Mouse (Mus musculus) forebrain, embryonic 10.5 days (tissue): ENCODE data around the gene Unc5b. TPM values are rescaled to one million over a fixed set of nuclear protein-coding genes. Genes with fewer than 3 reads are reported as not detected.

Experiments
- DNase-seq: peaks from one replicate; pipeline ENCODE4 v3.0.0-alpha.2; 2017; ENCODE audit warnings: low spot score; ENCODE audit errors: extremely low spot score
- H3K27ac ChIP-seq: fragments of 300-500 bp; sonication (generic); 2 replicates; pipeline ENCODE4 v1.5.1; 2016; ENCODE audit warnings: mild to moderate bottlenecking
- H3K27me3 ChIP-seq: fragments of 300-500 bp; sonication (generic); 2 replicates; pipeline ENCODE4 v1.6.1; 2016; ENCODE audit warnings: mild to moderate bottlenecking; ENCODE audit not compliant: poor library complexity, severe bottlenecking
- H3K36me3 ChIP-seq: fragments of 300-500 bp; sonication (generic); replicated peaks from 2 replicates; pipeline ENCODE4 v1.6.1; 2016; ENCODE audit warnings: mild to moderate bottlenecking, moderate library complexity
- H3K4me1 ChIP-seq: fragments of 300-500 bp; sonication (generic); 2 replicates; pipeline ENCODE4 v1.6.1; 2016
- H3K4me3 ChIP-seq: fragments of 300-500 bp; sonication (generic); 2 replicates; pipeline ENCODE4 v1.5.1; 2016; ENCODE audit warnings: mild to moderate bottlenecking, moderate library complexity
- H3K9me3 ChIP-seq: fragments of 300-500 bp; sonication (generic); 2 replicates; pipeline ENCODE4 v1.6.1; 2016; ENCODE audit warnings: mild to moderate bottlenecking, moderate library complexity
- WGBS: fragments of 180-500 bp; shearing (Covaris S2); methylation state at CpG from one replicate; pipeline ENCODE4 v1.1.7; 2016; 5-methylcytosine and 5-hydroxymethylcytosine counted together
- polyA plus RNA-seq: library from polyadenylated mRNA; unstranded; fragments of >200 nt; fragmentation: Nextera tagmentation; extraction: Ambion mirVana; gene quantifications from 2 replicates; pipeline ENCODE4 v1.2.1, GENCODE M21; 2016

The Unc5b gene
- polyA plus RNA-seq, 1 experiment from 2014 or later: 3.4 TPM

DNA sequence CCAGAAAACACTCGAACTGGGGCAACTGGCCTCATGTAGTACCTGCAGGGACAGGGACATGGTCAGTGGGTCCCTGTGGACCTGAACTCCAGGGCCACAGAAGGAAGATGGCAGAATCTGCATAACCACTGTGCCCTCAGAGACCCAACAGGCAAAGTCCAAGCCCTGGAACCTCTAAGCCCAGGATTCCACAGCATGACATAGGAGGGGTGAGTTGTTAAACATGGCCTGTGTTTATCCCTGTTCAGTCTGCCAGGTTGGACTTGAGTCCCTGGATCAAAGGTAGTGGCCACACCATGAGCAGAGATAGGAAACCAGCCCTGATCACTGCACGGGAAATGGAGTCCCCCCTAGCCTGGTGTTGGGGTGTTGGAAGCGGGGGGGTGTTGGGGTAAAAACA, 114.9 kb downstream of the Unc5b start:
- H3K27ac ChIP-seq: no peak overlapping the region
- DNase-seq: no peak
- H3K9me3 ChIP-seq: peaks cover 24% of the 10 kb centered on the region; the same call in 1 of the 2 replicates
- 0 out of 2 replicates have a peak, but pooled peaks cover 5% of the 10 kb centered on the region for H3K27me3 ChIP-seq
- peaks cover 6% of the 10 kb centered on the region; the same call in 1 of the 2 replicates for H3K4me1 ChIP-seq
- H3K4me3 ChIP-seq: no peak overlapping the region
- 91% methylated on average over 3 of the region's 3 CpGs for WGBS
- H3K36me3 ChIP-seq: peaks cover 20% of the 10 kb centered on the region

Other genes starting within 250 kb of the Unc5b start
- 0.27 and 0.32 TPM in 2 replicates for gene Cdh23, start 135.1 kb downstream of the Unc5b start, polyA plus RNA-seq
- 6.3 and 7.1 TPM in 2 replicates for gene Slc29a3, start 78.8 kb downstream of the Unc5b start, polyA plus RNA-seq